Mouse (Mus musculus) heart, adult 11 months (tissue): ENCODE measurements around the gene Tspan3.
A peak's percentile ranks its signal among the peaks of the same experiment; 100 is the strongest.

Experiments
- DNase-seq: peaks from one replicate; pipeline ENCODE4 v3.0.0; 2022

Tspan3 gene

DNA sequence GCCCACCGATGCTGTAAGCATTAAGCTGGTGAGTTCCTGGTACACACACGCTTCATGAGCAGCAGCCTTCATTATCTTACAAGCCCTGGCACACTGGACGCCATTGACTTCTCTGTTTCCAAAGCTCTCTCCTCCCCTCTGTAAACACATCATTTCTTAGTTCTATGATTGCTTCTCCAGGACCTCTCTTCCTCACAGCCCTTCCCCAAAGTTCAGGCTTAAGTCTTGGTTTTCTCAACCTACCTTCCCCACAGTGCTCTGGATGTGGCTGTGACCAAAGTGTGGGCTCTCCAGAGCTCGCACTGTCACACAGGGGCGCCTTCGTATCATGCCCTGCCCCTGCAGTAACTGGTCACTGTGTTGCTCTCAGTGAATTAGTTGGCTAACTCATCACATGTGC, at the start of gene Tspan3:
Gene Tspan3 (minus strand): TSS at position 101 of the 400 bp plus-strand sequence.
- DNase-seq, result peak; percentile 75

DNA sequence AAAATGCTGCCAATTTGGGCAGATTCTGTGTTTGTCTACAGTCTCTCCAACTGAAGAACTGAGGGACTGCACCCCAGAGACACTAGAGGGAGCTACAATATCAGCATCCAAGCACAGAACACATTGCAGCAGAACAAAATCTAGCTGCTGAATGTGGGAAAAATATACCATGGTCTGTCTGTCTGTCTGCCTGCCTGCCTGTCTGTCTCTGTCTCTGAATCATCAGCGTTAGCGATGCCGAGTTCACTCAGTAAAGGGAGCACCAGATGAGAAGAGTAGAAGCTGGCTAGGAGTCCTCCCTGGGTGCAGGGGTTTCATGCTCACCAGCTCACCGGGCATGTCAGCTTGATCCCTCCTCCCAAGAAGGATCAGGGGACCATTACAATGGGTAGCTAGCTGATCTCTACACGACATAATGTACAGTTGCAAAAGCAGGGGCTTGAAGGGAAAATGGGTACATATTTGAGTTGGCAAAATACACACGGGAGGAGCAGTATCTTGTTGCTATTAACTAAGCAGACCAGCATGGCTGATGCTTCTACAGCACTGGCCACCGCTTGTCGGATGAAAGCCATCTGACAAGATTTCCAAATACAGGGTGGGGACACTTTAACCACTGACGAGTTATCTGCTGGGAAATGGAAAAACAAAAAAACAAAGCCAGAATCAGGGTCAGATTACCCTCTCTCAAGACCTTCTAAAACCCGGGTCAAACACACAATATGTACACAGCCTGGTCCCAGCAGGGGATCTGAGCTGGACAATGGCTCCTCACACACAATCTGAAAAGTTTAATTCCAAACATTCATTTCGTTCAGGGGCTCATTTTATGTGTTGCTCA, 48.4 kb upstream of the Tspan3 start:
- peak; percentile 93 for DNase-seq

DNA sequence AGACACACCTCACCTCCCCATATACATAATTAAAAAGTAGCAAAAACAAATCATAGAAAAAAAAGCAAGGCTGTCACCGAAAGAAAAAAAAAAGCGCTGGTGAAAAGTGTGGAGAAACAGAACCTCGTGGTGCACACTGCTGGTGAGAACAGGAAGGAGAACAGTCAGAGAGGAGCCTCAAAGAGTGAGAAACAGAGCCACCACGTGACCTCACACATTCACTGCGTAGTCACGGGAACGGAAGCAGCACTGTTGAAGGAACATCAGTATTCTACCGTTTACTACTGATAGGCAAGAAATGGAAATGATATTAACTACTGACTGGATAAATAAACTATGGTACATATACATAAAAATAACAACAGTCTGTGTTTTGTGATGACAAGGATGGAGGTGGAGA, 43.5 kb upstream of the Tspan3 start:
- DNase-seq, result peak; percentile 74

- peak; percentile 72 for DNase-seq
These were observed 42.2 kb upstream of the Tspan3 start for GRCm38 (mm10) chr9:56207516-56207915.

GRCm38 (mm10) chr9:56207083-56207482, 41.8 kb upstream of the Tspan3 start:
- DNase-seq, result peak; percentile 92

GRCm38 (mm10) chr9:56205336-56205735, 40.1 kb upstream of the Tspan3 start:
- peak; percentile 87 for DNase-seq

GRCm38 (mm10) chr9:56204316-56204715, 39.0 kb upstream of the Tspan3 start:
- peak; percentile 83 for DNase-seq

DNA sequence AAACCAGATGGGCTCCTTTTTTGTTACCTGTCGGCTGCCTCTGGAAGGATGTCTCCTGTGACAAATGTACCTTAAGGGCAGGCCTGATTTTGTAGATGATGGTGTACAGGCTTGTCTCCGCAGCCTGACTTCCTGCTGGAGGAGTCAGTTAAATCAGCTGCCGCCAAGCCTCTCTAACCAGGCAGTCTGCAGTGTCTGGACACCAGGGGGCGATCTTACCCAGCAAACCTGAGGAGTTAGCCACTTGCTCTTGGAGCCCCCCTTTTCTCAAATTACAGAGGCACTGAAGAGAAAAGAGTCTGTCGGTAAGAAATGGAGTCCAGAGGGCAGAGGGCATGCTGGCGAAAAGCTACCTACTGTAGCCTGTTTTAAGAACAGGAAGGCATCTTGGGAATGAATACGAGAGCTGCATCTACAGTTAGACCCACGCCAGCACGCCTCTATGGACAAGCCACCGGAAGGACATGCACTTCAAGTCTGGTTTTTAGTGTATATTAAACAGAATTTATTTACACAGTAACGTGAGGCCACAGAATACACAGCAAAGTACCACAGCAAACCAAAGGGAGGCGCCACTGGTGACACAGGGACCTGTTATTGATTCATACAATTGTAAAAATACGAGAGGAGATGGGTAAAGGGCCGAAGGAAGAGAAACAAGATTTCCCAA, 35.5 kb upstream of the Tspan3 start:
- DNase-seq, result peak; percentile 95

DNA sequence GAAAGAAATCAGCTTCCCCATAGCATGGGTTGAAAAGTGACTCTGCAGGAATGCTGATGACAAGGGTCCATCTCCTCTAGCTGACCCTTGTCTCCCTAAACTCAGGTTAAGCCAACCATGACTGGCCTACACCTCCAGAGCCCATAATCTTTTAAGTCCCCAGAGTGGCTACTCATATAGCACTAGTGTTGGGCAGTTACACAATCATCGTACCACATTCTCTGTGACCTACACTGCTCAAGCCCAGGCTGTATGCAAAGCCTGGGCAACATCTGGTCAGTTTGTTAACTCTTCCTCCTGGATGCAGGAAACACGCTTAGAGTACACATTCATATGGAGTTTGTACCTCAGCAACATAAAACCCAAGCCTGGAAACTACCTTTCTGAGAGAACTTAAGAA, 34.9 kb upstream of the Tspan3 start:
- DNase-seq, result peak; percentile 78

GRCm38 (mm10) chr9:56196921-56197320, 31.6 kb upstream of the Tspan3 start:
- DNase-seq, result no peak

- peak; percentile 81 for DNase-seq
These were observed 29.9 kb upstream of the Tspan3 start for GRCm38 (mm10) chr9:56195193-56195592.

DNA sequence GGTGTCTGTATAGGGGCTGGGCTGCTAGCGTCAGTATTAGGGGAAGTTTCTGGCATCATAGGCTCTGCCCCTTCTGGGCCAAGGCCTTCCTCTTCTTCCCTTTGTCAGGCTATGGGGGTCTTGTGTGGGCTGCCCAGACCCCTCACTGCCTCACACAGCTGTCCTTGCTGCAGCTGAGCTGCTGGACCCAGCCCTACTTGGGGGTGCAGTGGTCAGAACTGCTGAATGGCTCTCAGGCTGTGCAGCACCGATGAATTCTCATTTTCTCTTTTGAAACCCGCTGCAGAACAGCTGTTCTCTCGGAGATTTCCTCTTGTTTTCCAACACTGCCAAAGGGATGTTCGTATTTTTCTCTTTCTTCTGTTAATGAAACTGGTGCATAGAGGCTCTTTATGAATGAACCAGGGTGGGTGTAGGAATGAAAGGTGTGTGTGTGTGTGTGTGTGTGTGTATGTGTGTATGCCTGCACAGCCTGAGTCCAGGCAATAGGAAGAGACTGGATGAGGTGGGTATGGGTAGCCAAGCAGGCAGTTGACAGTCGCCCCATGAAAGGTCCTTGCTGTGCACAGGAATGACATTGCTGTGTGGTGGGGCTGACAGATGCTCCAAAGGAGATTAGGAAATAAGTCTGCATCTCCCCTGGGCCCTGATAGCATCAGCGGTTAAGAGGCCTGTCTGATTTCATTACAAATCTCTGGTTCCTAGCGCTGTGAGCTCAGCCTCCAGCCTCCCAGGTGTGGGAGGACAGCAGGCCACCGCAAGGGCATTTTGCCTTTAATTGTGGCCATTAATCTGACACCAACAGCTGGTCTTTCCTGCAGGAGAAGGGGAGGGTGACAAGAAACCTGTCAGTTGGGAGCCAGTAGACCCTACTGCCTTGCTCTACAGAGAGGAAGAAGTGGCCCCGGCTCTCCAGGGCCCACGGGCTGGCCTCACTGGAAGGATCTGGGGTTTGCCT, 26.5 kb upstream of the Tspan3 start:
- no peak for DNase-seq

DNA sequence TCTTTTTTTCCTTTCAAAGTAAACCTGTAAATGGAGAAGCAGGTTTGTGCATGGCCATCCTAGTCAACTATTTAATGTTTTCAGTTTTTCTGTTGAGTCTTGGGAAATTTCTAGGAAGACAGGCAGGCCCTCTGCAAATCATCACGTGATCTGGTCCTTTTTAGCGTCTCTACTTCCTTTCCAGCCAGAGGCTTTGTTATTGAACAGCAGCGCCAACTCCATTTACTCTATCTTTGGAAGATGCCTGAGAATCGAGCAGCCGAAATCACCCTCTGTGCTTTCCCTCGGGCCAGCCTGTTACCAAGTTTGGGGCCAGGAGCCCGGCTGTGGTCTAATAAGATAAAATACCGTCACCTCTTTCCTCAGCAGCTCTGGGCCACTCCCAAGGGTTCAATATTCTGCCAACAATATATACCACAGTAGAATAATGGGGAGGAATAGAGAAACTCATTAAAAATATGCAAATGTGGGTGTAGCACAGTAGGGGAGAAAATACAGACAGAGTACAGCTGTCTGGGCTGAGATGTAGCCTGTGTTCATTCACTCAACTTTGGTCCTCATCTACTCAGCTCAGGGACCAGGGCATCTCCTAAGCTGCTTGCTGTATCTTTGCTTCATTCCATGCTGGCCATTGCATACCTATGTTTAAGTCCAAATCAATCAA, 15.0 kb upstream of the Tspan3 start:
- peak; percentile 94 for DNase-seq

- peak; percentile 93 for DNase-seq
These were observed 14.3 kb upstream of the Tspan3 start for GRCm38 (mm10) chr9:56179416-56180117.

DNA sequence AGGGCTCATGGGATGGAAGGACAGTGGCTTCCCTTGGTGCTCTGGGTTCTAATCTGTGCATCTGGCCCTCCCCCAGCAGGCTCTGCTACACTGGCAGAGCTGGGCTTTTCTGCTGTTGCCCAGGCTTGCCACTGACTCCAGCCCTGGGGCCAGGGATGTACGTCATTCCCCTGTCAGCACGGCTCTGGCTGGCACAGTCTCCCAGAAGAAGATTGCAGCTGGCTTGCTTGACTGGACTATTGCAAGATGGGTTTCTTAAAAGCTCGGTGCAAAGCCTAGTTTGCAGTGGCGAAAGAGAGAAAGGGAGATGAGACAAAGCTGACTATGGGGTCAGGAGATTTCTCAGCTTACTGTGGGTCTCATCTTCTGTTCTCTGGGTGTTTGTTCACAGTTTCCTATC, 12.1 kb upstream of the Tspan3 start:
- DNase-seq, result peak; percentile 89

- peak; percentile 73 for DNase-seq
These were observed 10.0 kb upstream of the Tspan3 start for GRCm38 (mm10) chr9:56175316-56175715.

- DNase-seq, result peak; percentile 46
These were observed 2.4 kb upstream of the Tspan3 start for GRCm38 (mm10) chr9:56167690-56168089.

- peak; percentile 86 for DNase-seq
These were observed 884 bp upstream of the Tspan3 start for GRCm38 (mm10) chr9:56166161-56166560.

- DNase-seq, result peak; percentile 99
These were observed 4.7 kb downstream of the Tspan3 start for GRCm38 (mm10) chr9:56160341-56161141.

DNA sequence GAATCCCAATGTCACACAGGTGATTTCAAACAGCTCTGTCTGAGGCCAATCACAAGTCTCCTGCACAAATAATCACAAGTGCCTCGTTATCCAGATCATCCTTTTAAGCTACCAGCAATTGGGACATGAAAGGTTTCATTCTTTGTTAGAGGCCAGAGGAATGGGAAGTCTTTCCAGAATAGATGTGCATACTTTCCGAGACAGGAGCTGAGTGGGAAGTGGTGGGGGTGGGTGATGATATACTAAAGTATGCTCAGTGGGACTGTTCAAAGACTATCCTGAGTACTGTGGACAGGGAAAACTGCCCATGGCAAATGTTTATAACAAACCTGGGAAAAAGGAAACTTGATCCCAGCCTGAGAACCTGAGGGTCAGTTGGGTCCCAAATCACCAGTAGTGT, 5.8 kb downstream of the Tspan3 start:
- DNase-seq, result no peak

DNA sequence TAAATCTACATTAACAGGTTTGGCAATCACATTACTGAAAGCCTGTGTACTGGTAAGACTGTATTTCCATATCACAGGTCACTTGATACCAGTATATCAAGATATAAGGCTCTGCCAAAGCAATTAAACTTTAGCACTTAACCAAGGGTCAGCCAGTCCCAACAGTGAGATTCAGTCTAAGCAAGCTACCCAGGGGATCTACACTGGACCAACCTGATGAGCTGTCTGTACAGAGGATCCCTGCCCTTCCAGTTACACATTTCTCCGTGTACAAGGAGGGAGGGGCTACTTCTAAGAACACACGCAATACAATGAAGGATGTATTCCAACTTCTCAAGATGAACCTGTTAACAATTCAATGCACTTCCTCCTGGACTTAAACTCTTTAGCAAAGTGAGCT, 7.2 kb downstream of the Tspan3 start:
- no peak for DNase-seq
